Mouse (Mus musculus) forebrain, embryonic 11.5 days (tissue): ENCODE measurements at regions not wholly inside any gene's neighbourhood (a gene's known extent, or its start where the extent isn't known, plus 50 kb on each side); places are given as distances from the start of the nearest gene placed in this dataset.
"Not testable (repeated sequence)": the region's sequence is repeated elsewhere in the genome, so short reads cannot be mapped to it uniquely, and the experiment has no call there.

Source experiments
- ATAC-seq: fragments of 200-750 bp; cut with Nextera tagmentation; replicated peaks from 2 replicates; pipeline ENCODE4 v1.8.0; 2017; ENCODE audit warnings: moderate TSS enrichment; ENCODE audit not compliant: low FRiP score
- DNase-seq: peaks from one replicate; pipeline ENCODE4 v3.0.0-alpha.2; 2017; ENCODE audit warnings: low spot score
- H3K27ac ChIP-seq: fragments of 300-500 bp; sonication (generic); 2 replicates; pipeline ENCODE4 v1.5.1; 2014; ENCODE audit warnings: low read depth, low read length
- H3K27me3 ChIP-seq: fragments of 300-500 bp; sonication (generic); 2 replicates; pipeline ENCODE4 v1.6.1; 2014; ENCODE audit warnings: mild to moderate bottlenecking, low read length, mixed read lengths; ENCODE audit not compliant: control insufficient read depth, insufficient read depth
- H3K36me3 ChIP-seq: fragments of 300-500 bp; sonication (generic); 2 replicates; pipeline ENCODE4 v1.6.1; 2014; ENCODE audit warnings: mild to moderate bottlenecking, low read length, moderate library complexity, mixed read lengths; ENCODE audit not compliant: control insufficient read depth, insufficient read depth
- H3K4me1 ChIP-seq: fragments of 300-500 bp; sonication (generic); replicated peaks from 2 replicates; pipeline ENCODE4 v1.6.1; 2014; ENCODE audit warnings: low read length, mixed read lengths; ENCODE audit not compliant: control insufficient read depth, insufficient read depth
- H3K4me2 ChIP-seq: fragments of 300-500 bp; sonication (generic); 2 replicates; pipeline ENCODE4 v1.6.1; 2014; ENCODE audit warnings: low read depth, mild to moderate bottlenecking, low read length, moderate library complexity, mixed read lengths; ENCODE audit not compliant: severe bottlenecking
- H3K4me3 ChIP-seq: fragments of 300-500 bp; sonication (generic); 2 replicates; pipeline ENCODE4 v1.5.1; 2014; ENCODE audit warnings: low read depth, low read length
- H3K9ac ChIP-seq: fragments of 300-500 bp; sonication (generic); 2 replicates; pipeline ENCODE4 v1.6.1; 2014; ENCODE audit warnings: low read length
- H3K9me3 ChIP-seq: fragments of 300-500 bp; sonication (generic); 2 replicates; pipeline ENCODE4 v1.6.1; 2016; ENCODE audit warnings: low read length, mixed read lengths; ENCODE audit not compliant: control insufficient read depth
- WGBS: fragments of 180-500 bp; shearing (Covaris S2); extraction: QIAGEN DNeasy Blood & Tissue Kit; methylation state at CpG from one replicate; pipeline ENCODE4 v1.1.7; 2014; 5-methylcytosine and 5-hydroxymethylcytosine counted together

- Histone ChIP-seq H3K36me3 (no peaks in the 10 kb centered on the region), H3K9ac (no peak overlapping the region), H3K4me1 (no peaks in the 10 kb centered on the region), H3K9me3 (no peaks in the 10 kb centered on the region), H3K4me2 (no peak overlapping the region), H3K27ac (no peak overlapping the region), H3K27me3 (no peaks in the 10 kb centered on the region), H3K4me3 (no peak overlapping the region)
- DNase-seq (no peak), ATAC-seq (0 out of 2 replicates have a peak, but pooled peaks have one; percentile 44)
- WGBS, result 68% methylated on average over 11 of the region's 11 CpGs
These were observed 188.7 kb upstream of the L3mbtl3 start for GRCm38 (mm10) chr10:26564462-26564861.

- H3K9me3 ChIP-seq, result no peaks in the 10 kb centered on the region
- 86% methylated on average over 4 of the region's 4 CpGs for WGBS
- no peak for ATAC-seq
These were observed 185.6 kb upstream of the Arhgap18 start for GRCm38 (mm10) chr10:26567613-26568012.

GRCm38 (mm10) chr10:26570468-26570867 lies 182.8 kb upstream of the Arhgap18 start:
- Histone ChIP-seq H3K4me2 (no peak overlapping the region), H3K9me3 (no peaks in the 10 kb centered on the region), H3K27me3 (no peaks in the 10 kb centered on the region), H3K9ac (no peak overlapping the region), H3K4me1 (no peaks in the 10 kb centered on the region), H3K36me3 (no peaks in the 10 kb centered on the region), H3K4me3 (no peak overlapping the region), H3K27ac (no peak overlapping the region)
- no peak for ATAC-seq
- 89% methylated on average over 5 of the region's 5 CpGs for WGBS
- DNase-seq, result no peak

More at GRCm38 (mm10) chr10:26567613-26568012, 185.6 kb upstream of the Arhgap18 start:
- no peak for DNase-seq
- no peaks in the 10 kb centered on the region for H3K27me3 ChIP-seq
- H3K9ac ChIP-seq, result no peak overlapping the region
- H3K27ac ChIP-seq, result no peak overlapping the region
- H3K4me1 ChIP-seq, result no peaks in the 10 kb centered on the region
- H3K4me2 ChIP-seq, result no peak overlapping the region
- no peaks in the 10 kb centered on the region for H3K36me3 ChIP-seq
- H3K4me3 ChIP-seq, result no peak overlapping the region

- no peaks in the 10 kb centered on the region for H3K27me3 ChIP-seq
- 80% methylated on average over 1 of the region's 1 CpGs for WGBS
- DNase-seq (no peak), ATAC-seq (no peak)
- H3K4me3 ChIP-seq, result no peak overlapping the region
- no peak overlapping the region for H3K4me2 ChIP-seq
- H3K9ac ChIP-seq, result no peak overlapping the region
- H3K9me3 ChIP-seq, result no peaks in the 10 kb centered on the region
- H3K4me1 ChIP-seq, result no peaks in the 10 kb centered on the region
- H3K27ac ChIP-seq, result no peak overlapping the region
- no peaks in the 10 kb centered on the region for H3K36me3 ChIP-seq
These were observed 181.8 kb upstream of the Arhgap18 start for GRCm38 (mm10) chr10:26571377-26571776.

- H3K4me1 ChIP-seq, result no peaks in the 10 kb centered on the region
- H3K27ac ChIP-seq, result no peak overlapping the region
- ATAC-seq, result no peak
- no peaks in the 10 kb centered on the region for H3K9me3 ChIP-seq
- H3K27me3 ChIP-seq, result no peaks in the 10 kb centered on the region
- 84% methylated on average over 3 of the region's 3 CpGs for WGBS
- H3K4me2 ChIP-seq, result no peak overlapping the region
- H3K4me3 ChIP-seq, result no peak overlapping the region
- no peaks in the 10 kb centered on the region for H3K36me3 ChIP-seq
- no peak for DNase-seq
- H3K9ac ChIP-seq, result no peak overlapping the region
These were observed 177.1 kb upstream of the Arhgap18 start for GRCm38 (mm10) chr10:26576153-26576552.

GRCm38 (mm10) chr10:26577087-26577486 lies 176.1 kb upstream of the Arhgap18 start:
- no peak for ATAC-seq
- no peaks in the 10 kb centered on the region for H3K4me1 ChIP-seq
- no peak overlapping the region for H3K4me2 ChIP-seq
- no peak overlapping the region for H3K9ac ChIP-seq
- H3K4me3 ChIP-seq, result no peak overlapping the region
- no peak overlapping the region for H3K27ac ChIP-seq
- H3K9me3 ChIP-seq, result no peaks in the 10 kb centered on the region
- no peaks in the 10 kb centered on the region for H3K36me3 ChIP-seq
- no peaks in the 10 kb centered on the region for H3K27me3 ChIP-seq
- 83% methylated on average over 2 of the region's 2 CpGs for WGBS
- no peak for DNase-seq

GRCm38 (mm10) chr10:26585106-26585505 lies 168.1 kb upstream of the Arhgap18 start:
- H3K4me1 ChIP-seq, result no peaks in the 10 kb centered on the region
- no peak overlapping the region for H3K9ac ChIP-seq
- no peak overlapping the region for H3K4me3 ChIP-seq
- H3K27ac ChIP-seq, result no peak overlapping the region
- DNase-seq (no peak), ATAC-seq (no peak)
- no peaks in the 10 kb centered on the region for H3K27me3 ChIP-seq
- no peaks in the 10 kb centered on the region for H3K36me3 ChIP-seq
- no peak overlapping the region for H3K4me2 ChIP-seq
- 79% methylated on average over 2 of the region's 2 CpGs for WGBS
- no peaks in the 10 kb centered on the region for H3K9me3 ChIP-seq

- not testable (repeated sequence) for DNase-seq, H3K9ac ChIP-seq
- WGBS, result 79% methylated on average over 4 of the region's 4 CpGs
These were observed 146.1 kb upstream of the Arhgap18 start for GRCm38 (mm10) chr10:26607081-26607480.

GRCm38 (mm10) chr10:26611246-26611645 lies 142.0 kb upstream of the Arhgap18 start:
- no peak overlapping the region for H3K9ac ChIP-seq
- no peaks in the 10 kb centered on the region for H3K9me3 ChIP-seq
- no peaks in the 10 kb centered on the region for H3K4me1 ChIP-seq
- DNase-seq (no peak), ATAC-seq (no peak)
- H3K36me3 ChIP-seq, result no peaks in the 10 kb centered on the region
- no peak overlapping the region for H3K4me3 ChIP-seq
- no peaks in the 10 kb centered on the region for H3K27me3 ChIP-seq
- H3K4me2 ChIP-seq, result no peak overlapping the region
- no peak overlapping the region for H3K27ac ChIP-seq

More at GRCm38 (mm10) chr10:26607081-26607480, 146.1 kb upstream of the Arhgap18 start:
- H3K4me1 ChIP-seq, H3K36me3 ChIP-seq, H3K4me2 ChIP-seq, H3K9me3 ChIP-seq, H3K27me3 ChIP-seq, H3K4me3 ChIP-seq, H3K27ac ChIP-seq, ATAC-seq: not testable (repeated sequence)
